Mouse (Mus musculus): ENCODE results near the gene Degs2. TPM values are rescaled to one million over a fixed set of nuclear protein-coding genes. Genes with fewer than 3 reads are reported as not detected.

Gene Degs2
- polyA plus RNA-seq, 1 experiment from 2014 or later, result 0.72 TPM

DNA sequence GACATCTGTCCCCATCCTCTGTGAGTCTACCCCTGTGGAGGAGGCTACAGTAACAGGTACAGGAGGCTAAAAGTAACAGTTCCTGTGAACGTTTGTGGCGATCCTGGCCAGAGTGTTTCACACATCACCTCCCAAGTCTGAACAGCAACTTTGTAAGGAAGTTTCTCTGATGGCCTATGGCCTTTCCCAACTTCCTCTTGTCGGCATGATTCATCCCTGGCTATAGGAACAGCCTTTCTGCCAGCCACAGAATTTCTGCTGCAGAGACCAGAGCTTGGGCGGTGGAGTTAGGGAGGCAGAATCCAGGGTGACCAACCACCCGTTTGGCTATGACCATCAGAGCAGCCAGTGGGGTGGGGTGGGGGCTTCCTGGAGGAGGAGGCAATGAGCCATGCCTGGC lies 2.1 kb downstream of the Degs2 start:
- Histone ChIP-seq H3K27ac (replicated peaks in 1 of 2; ENCODE audit: control insufficient read depth in 1 of 2, insufficient read depth in 1 of 2, low read depth in 2 of 2, low read length in 2 of 2) (no peak overlapping the region), H3K36me3 (ENCODE audit: control insufficient read depth, insufficient read depth, low read length) (no peaks in the 10 kb centered on the region), H3K4me3 (ENCODE audit: control insufficient read depth in 1 of 2, insufficient read depth in 1 of 2, low read depth in 1 of 2, low read length in 2 of 2) (no peak overlapping the region), H3K9me3 (ENCODE audit: control insufficient read depth, low read length) (no peaks in the 10 kb centered on the region), H3K9ac (ENCODE audit: low read length) (no peak overlapping the region), H3K4me2 (ENCODE audit: low read length) (no peak overlapping the region), H3K27me3 (ENCODE audit: control insufficient read depth, insufficient read depth, low read length) (peaks cover 43% of the 10 kb centered on the region), H3K4me1 (ENCODE audit: control insufficient read depth in 2 of 2, insufficient read depth in 2 of 2, low read length in 2 of 2) (peaks cover 12 to 14% of the 10 kb centered on the region in 2 experiments)
- 39% methylated on average over 5 of the region's 5 CpGs for WGBS
- no peak for ATAC-seq (ENCODE audit: insufficient number of reproducible peaks, insufficient read depth, low FRiP score, low read depth)

DNA sequence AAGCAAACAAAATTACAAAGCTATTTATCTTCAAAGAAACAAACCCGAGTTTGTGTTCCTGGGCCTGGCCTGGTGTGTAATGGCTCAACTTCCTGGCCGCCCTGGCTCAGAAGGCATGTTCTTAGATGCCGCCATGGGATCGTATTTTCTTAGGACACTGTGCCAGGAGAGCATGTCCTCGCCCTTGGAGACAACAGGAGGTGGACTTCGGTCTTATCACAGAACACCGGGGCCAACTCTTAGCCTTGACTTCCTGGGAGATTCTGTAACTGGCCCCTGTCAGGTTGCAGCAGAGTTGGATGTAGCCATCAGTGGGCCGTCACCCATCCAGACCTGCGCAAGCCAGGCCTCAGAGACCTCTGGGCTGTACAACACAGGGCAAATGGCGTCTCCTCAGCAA lies 2.5 kb downstream of the Degs2 start:
- WGBS, result 58% methylated on average over 10 of the region's 10 CpGs
- Histone ChIP-seq H3K4me3 (ENCODE audit: control insufficient read depth in 1 of 2, insufficient read depth in 1 of 2, low read depth in 1 of 2, low read length in 2 of 2) (no peak overlapping the region), H3K27ac (replicated peaks in 1 of 2; ENCODE audit: control insufficient read depth in 1 of 2, insufficient read depth in 1 of 2, low read depth in 2 of 2, low read length in 2 of 2) (no peak overlapping the region), H3K9ac (ENCODE audit: low read length) (no peak overlapping the region), H3K4me1 (ENCODE audit: control insufficient read depth in 2 of 2, insufficient read depth in 2 of 2, low read length in 2 of 2) (peaks cover 12 to 14% of the 10 kb centered on the region in 2 experiments), H3K9me3 (ENCODE audit: control insufficient read depth, low read length) (no peaks in the 10 kb centered on the region), H3K36me3 (ENCODE audit: control insufficient read depth, insufficient read depth, low read length) (no peaks in the 10 kb centered on the region), H3K4me2 (ENCODE audit: low read length) (no peak overlapping the region), H3K27me3 (ENCODE audit: control insufficient read depth, insufficient read depth, low read length) (peaks cover 38% of the 10 kb centered on the region)
- no peak for ATAC-seq (ENCODE audit: insufficient number of reproducible peaks, insufficient read depth, low FRiP score, low read depth)

DNA sequence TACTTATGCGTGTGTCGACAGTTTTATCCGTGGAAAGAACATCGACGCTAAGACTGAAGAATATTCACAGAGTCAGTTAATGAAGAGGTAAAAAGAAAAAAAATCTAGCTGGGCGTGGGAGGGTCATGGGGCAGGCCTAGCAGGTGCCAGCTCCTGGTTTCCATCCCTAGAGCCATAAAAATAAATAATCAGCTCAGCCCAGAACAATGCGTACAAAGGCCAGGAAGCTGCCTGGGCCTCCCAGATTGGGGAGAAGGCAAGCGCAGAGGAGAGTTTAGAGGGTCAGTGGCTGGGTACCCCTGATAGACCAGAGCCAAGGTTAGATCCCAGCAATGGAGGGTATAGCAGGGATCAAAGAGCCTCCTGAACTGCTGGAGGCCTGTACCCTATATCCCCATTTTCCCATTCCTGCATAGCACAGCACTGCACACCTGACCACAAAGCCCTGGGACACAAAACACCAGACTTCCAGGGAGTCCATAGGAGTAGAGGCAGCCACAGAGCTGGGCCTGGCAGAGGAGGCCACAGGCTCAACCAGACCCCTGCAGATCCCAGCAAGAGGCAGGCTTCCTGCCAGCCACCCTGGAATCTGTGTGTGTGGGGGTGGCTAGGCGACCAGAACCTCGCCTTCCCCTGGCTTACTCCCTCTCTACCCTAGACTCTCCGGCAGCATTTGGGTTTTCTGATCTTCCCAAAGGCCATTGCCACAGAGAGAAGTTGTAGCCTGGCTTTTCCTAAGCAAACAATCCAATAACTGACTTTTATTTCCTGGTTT lies 3.2 kb downstream of the Degs2 start:
- no peaks in the 10 kb centered on the region for H3K36me3 ChIP-seq (ENCODE audit: control insufficient read depth, insufficient read depth, low read length)
- WGBS, result 60% methylated on average over 11 of the region's 11 CpGs
- H3K4me3 ChIP-seq (ENCODE audit: control insufficient read depth in 1 of 2, insufficient read depth in 1 of 2, low read depth in 1 of 2, low read length in 2 of 2), result no peak overlapping the region
- no peak overlapping the region for H3K4me2 ChIP-seq (ENCODE audit: low read length)
- no peak overlapping the region for H3K9ac ChIP-seq (ENCODE audit: low read length)
- peaks cover 12 to 14% of the 10 kb centered on the region in 2 experiments for H3K4me1 ChIP-seq (ENCODE audit: control insufficient read depth in 2 of 2, insufficient read depth in 2 of 2, low read length in 2 of 2)
- H3K9me3 ChIP-seq (ENCODE audit: control insufficient read depth, low read length), result no peaks in the 10 kb centered on the region
- ATAC-seq (ENCODE audit: insufficient number of reproducible peaks, insufficient read depth, low FRiP score, low read depth), result no peak
- H3K27ac ChIP-seq (replicated peaks in 1 of 2; ENCODE audit: control insufficient read depth in 1 of 2, insufficient read depth in 1 of 2, low read depth in 2 of 2, low read length in 2 of 2), result peak overlapping the region; percentile 12 to 44; a peak in 2 of 4 replicates
- peaks cover 33% of the 10 kb centered on the region for H3K27me3 ChIP-seq (ENCODE audit: control insufficient read depth, insufficient read depth, low read length)

DNA sequence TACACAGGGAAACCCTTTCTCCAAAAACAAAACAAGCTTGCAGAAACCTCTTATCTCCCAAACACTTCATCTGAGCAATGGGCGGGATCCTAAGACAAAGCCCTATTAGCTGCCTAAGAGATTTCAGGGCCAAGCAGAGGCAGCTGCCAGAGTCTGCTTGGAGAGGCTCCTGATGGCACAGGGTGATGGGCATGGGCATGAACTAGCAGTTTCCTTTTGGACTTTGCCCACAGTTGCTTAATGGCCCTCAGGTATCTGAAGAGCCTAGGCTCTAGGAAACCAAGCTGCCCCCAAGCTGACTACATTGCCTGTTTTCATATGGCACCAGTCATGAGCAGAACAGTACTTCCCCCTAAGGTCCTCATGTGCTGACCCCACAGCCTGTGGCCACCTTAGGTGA lies 7.9 kb downstream of the Degs2 start:
- Histone ChIP-seq H3K9ac (ENCODE audit: low read length) (no peak overlapping the region), H3K4me2 (ENCODE audit: low read length) (no peak overlapping the region), H3K36me3 (ENCODE audit: control insufficient read depth, insufficient read depth, low read length) (no peaks in the 10 kb centered on the region), H3K27ac (replicated peaks in 1 of 2; ENCODE audit: control insufficient read depth in 1 of 2, insufficient read depth in 1 of 2, low read depth in 2 of 2, low read length in 2 of 2) (no peak overlapping the region), H3K4me3 (ENCODE audit: control insufficient read depth in 1 of 2, insufficient read depth in 1 of 2, low read depth in 1 of 2, low read length in 2 of 2) (no peak overlapping the region), H3K27me3 (ENCODE audit: control insufficient read depth, insufficient read depth, low read length) (no peaks in the 10 kb centered on the region), H3K4me1 (ENCODE audit: control insufficient read depth in 2 of 2, insufficient read depth in 2 of 2, low read length in 2 of 2) (peaks cover 6% of the 10 kb centered on the region in 2 experiments), H3K9me3 (ENCODE audit: control insufficient read depth, low read length) (no peaks in the 10 kb centered on the region)
- ATAC-seq (ENCODE audit: insufficient number of reproducible peaks, insufficient read depth, low FRiP score, low read depth), result no peak
- WGBS, result 73% methylated on average over 1 of the region's 1 CpGs

GRCm38 (mm10) chr12:108693592-108693991 lies 8.5 kb downstream of the Degs2 start:
- Histone ChIP-seq H3K4me2 (ENCODE audit: low read length) (no peak overlapping the region), H3K36me3 (ENCODE audit: control insufficient read depth, insufficient read depth, low read length) (peaks cover under 1% of the 10 kb centered on the region; the same call in 1 of the 2 replicates), H3K27ac (replicated peaks in 1 of 2; ENCODE audit: control insufficient read depth in 1 of 2, insufficient read depth in 1 of 2, low read depth in 2 of 2, low read length in 2 of 2) (no peak overlapping the region), H3K9me3 (ENCODE audit: control insufficient read depth, low read length) (no peaks in the 10 kb centered on the region), H3K9ac (ENCODE audit: low read length) (no peak overlapping the region), H3K4me1 (ENCODE audit: control insufficient read depth in 2 of 2, insufficient read depth in 2 of 2, low read length in 2 of 2) (peaks cover 2 to 4% of the 10 kb centered on the region in 2 experiments; a peak in 3 of 4 replicates), H3K27me3 (ENCODE audit: control insufficient read depth, insufficient read depth, low read length) (no peaks in the 10 kb centered on the region), H3K4me3 (ENCODE audit: control insufficient read depth in 1 of 2, insufficient read depth in 1 of 2, low read depth in 1 of 2, low read length in 2 of 2) (no peak overlapping the region)
- 64% methylated on average over 2 of the region's 2 CpGs for WGBS
- no peak for ATAC-seq (ENCODE audit: insufficient number of reproducible peaks, insufficient read depth, low FRiP score, low read depth)

GRCm38 (mm10) chr12:108690529-108690928 lies 11.6 kb downstream of the Degs2 start:
- Histone ChIP-seq H3K27me3 (ENCODE audit: control insufficient read depth, insufficient read depth, low read length) (no peaks in the 10 kb centered on the region), H3K4me2 (ENCODE audit: low read length) (no peak overlapping the region), H3K4me3 (ENCODE audit: control insufficient read depth in 1 of 2, insufficient read depth in 1 of 2, low read depth in 1 of 2, low read length in 2 of 2) (no peak overlapping the region), H3K36me3 (ENCODE audit: control insufficient read depth, insufficient read depth, low read length) (peaks cover 27% of the 10 kb centered on the region), H3K9ac (ENCODE audit: low read length) (no peak overlapping the region), H3K4me1 (ENCODE audit: control insufficient read depth in 2 of 2, insufficient read depth in 2 of 2, low read length in 2 of 2) (peaks cover 2 to 5% of the 10 kb centered on the region in 2 experiments; a peak in 1 of 4 replicates), H3K27ac (replicated peaks in 1 of 2; ENCODE audit: control insufficient read depth in 1 of 2, insufficient read depth in 1 of 2, low read depth in 2 of 2, low read length in 2 of 2) (no peak overlapping the region), H3K9me3 (ENCODE audit: control insufficient read depth, low read length) (no peaks in the 10 kb centered on the region)
- 78% methylated on average over 9 of the region's 9 CpGs for WGBS
- no peak for ATAC-seq (ENCODE audit: insufficient number of reproducible peaks, insufficient read depth, low FRiP score, low read depth)

GRCm38 (mm10) chr12:108689167-108689566 lies 12.9 kb downstream of the Degs2 start:
- 35% methylated on average over 9 of the region's 9 CpGs for WGBS

More at GRCm38 (mm10) chr12:108689167-108689566, 12.9 kb downstream of the Degs2 start:
- no peak overlapping the region for H3K4me2 ChIP-seq (ENCODE audit: low read length)
- ATAC-seq (ENCODE audit: insufficient number of reproducible peaks, insufficient read depth, low FRiP score, low read depth), result peak; percentile 10; the same call in 1 of the 2 replicates
- H3K9me3 ChIP-seq (ENCODE audit: control insufficient read depth, low read length), result no peaks in the 10 kb centered on the region
- H3K27me3 ChIP-seq (ENCODE audit: control insufficient read depth, insufficient read depth, low read length), result no peaks in the 10 kb centered on the region
- no peak overlapping the region for H3K4me3 ChIP-seq (ENCODE audit: control insufficient read depth in 1 of 2, insufficient read depth in 1 of 2, low read depth in 1 of 2, low read length in 2 of 2)
- peaks cover 2 to 5% of the 10 kb centered on the region in 2 experiments; a peak in 1 of 4 replicates for H3K4me1 ChIP-seq (ENCODE audit: control insufficient read depth in 2 of 2, insufficient read depth in 2 of 2, low read length in 2 of 2)
- H3K27ac ChIP-seq (replicated peaks in 1 of 2; ENCODE audit: control insufficient read depth in 1 of 2, insufficient read depth in 1 of 2, low read depth in 2 of 2, low read length in 2 of 2), result no peak overlapping the region
- H3K9ac ChIP-seq (ENCODE audit: low read length), result no peak overlapping the region
- peaks cover 38% of the 10 kb centered on the region for H3K36me3 ChIP-seq (ENCODE audit: control insufficient read depth, insufficient read depth, low read length)
